ENCODE assay signal across 8 mouse cellular contexts in the genomic region with DNA sequence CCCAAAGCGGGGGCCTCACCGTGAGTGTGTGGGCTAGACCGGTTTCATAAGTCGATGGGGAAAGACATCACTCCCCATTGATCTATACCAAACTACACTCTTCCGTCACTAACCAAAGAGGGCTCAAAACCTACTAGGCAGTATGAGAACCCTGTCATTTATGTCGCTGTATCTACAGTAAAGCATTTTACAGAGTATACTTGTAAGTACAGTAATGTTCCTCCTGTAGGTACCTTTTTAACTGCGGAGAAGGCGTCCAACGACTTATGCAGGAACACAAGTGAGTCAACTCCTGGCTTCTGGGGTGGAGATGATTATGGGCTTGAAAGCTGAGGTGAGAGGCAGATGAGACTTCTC. TPM values are rescaled to one million over a fixed set of nuclear protein-coding genes. Genes with fewer than 3 reads are reported as not detected.
A peak's percentile ranks its signal among the peaks of the same experiment; 100 is the strongest.
DNase-seq lines count a peak whose midpoint lies in the region; ATAC-seq and TF ChIP-seq lines count a peak whose summit lies in the region.

No protein-coding gene starts in this region.

- WGBS in cerebellum, adult 2 months, result 9% methylated on average over 9 of the region's 9 CpGs
- 12% methylated on average over 9 of the region's 9 CpGs for WGBS in spleen, adult 2 months
- 11% methylated on average over 9 of the region's 9 CpGs for WGBS in limb, embryonic 13.5 days
- 7% methylated on average over 9 of the region's 9 CpGs for WGBS in stomach, embryonic 15.5 days

- H3K9me3 ChIP-seq in limb, embryonic 13.5 days, result no peaks in the 10 kb centered on the region
- H3K9me3 ChIP-seq in stomach, embryonic 15.5 days, result no peaks in the 10 kb centered on the region

- no peak for TF ChIP-seq POLR2A in cerebellum, adult 2 months (IDR thresholded peaks at IDR 0.05; ENCODE audit: borderline replicate concordance, insufficient read depth, low read length)
- TF ChIP-seq POLR2A in spleen, adult 2 months (IDR thresholded peaks at IDR 0.05; ENCODE audit: low read depth, low read length), result no peak

- H3K27ac ChIP-seq in cerebellum, adult 2 months (ENCODE audit: insufficient read depth, low read length), result no peak overlapping the region
- no peak overlapping the region for H3K27ac ChIP-seq in spleen, adult 2 months (ENCODE audit: insufficient read depth, low read length)
- H3K27ac ChIP-seq in limb, embryonic 13.5 days, result no peak overlapping the region
- H3K27ac ChIP-seq in stomach, embryonic 15.5 days, result no peak overlapping the region

- peak overlapping the region; percentile 92 for H3K4me2 ChIP-seq in limb, embryonic 13.5 days (replicated peaks)
- peak overlapping the region; percentile 80 for H3K4me2 ChIP-seq in stomach, embryonic 15.5 days

- TF ChIP-seq CTCF in cerebellum, adult 2 months (IDR thresholded peaks at IDR 0.05; ENCODE audit: borderline replicate concordance, insufficient read depth, low read depth, low read length), result no peak
- TF ChIP-seq CTCF in spleen, adult 2 months (IDR thresholded peaks at IDR 0.05; ENCODE audit: extremely low read depth, insufficient read depth, insufficient read length, insufficient replicate concordance), result no peak

- no peak for DNase-seq in cerebellum, adult 2 months
- DNase-seq in cerebellum, postnatal 10 days, result no peak
- no peak for DNase-seq in spleen, adult 2 months (ENCODE audit: low read depth in 1 of 2, low spot score in 2 of 2)
- DNase-seq in spleen, postnatal 14 days (ENCODE audit: low spot score in 2 of 2), result no peak
- no peak for DNase-seq in cerebellum, adult 11-12 months

- no peaks in the 10 kb centered on the region for H3K4me1 ChIP-seq in cerebellum, adult 2 months (ENCODE audit: control insufficient read depth, insufficient read depth, low read length)
- peaks cover 3% of the 10 kb centered on the region; the same call in 1 of the 2 replicates for H3K4me1 ChIP-seq in spleen, adult 2 months (ENCODE audit: control insufficient read depth, insufficient read depth, insufficient read length)
- H3K4me1 ChIP-seq in limb, embryonic 13.5 days, result peaks cover 16% of the 10 kb centered on the region
- peaks cover 8% of the 10 kb centered on the region; the same call in 1 of the 2 replicates for H3K4me1 ChIP-seq in stomach, embryonic 15.5 days

- H3K27me3 ChIP-seq in cerebellum, adult 2 months (ENCODE audit: control insufficient read depth, insufficient read depth, low read length), result no peaks in the 10 kb centered on the region
- 0 out of 2 replicates have a peak, but pooled peaks cover 1% of the 10 kb centered on the region for H3K27me3 ChIP-seq in spleen, adult 2 months (ENCODE audit: control insufficient read depth, insufficient read depth, low read length)
- H3K27me3 ChIP-seq in limb, embryonic 13.5 days, result 0 out of 2 replicates have a peak, but pooled peaks cover 6% of the 10 kb centered on the region
- no peaks in the 10 kb centered on the region for H3K27me3 ChIP-seq in stomach, embryonic 15.5 days (replicated peaks)

- peak overlapping the region; percentile 85 for H3K9ac ChIP-seq in limb, embryonic 13.5 days
- H3K9ac ChIP-seq in stomach, embryonic 15.5 days, result peak overlapping the region; percentile 53

- H3K4me3 ChIP-seq in cerebellum, adult 2 months (replicated peaks; ENCODE audit: insufficient read depth, low read depth, low read length), result peak overlapping the region; percentile 94
- peak overlapping the region; percentile 85 for H3K4me3 ChIP-seq in spleen, adult 2 months (ENCODE audit: extremely low read depth, insufficient read depth, insufficient read length)
- peak overlapping the region; percentile 91 for H3K4me3 ChIP-seq in limb, embryonic 13.5 days
- peak overlapping the region; percentile 87 for H3K4me3 ChIP-seq in stomach, embryonic 15.5 days (replicated peaks)

- ATAC-seq in limb, embryonic 13.5 days (ENCODE audit: low FRiP score, low read depth), result no peak
- ATAC-seq in stomach, embryonic 15.5 days (ENCODE audit: insufficient read depth, low FRiP score, low read depth), result no peak
- no peak for ATAC-seq in monocyte, adult 5-6 weeks (replicated peaks; ENCODE audit: insufficient number of reproducible peaks, low FRiP score, low TSS enrichment, poor library complexity, severe bottlenecking)

- H3K36me3 ChIP-seq in spleen, adult 2 months (ENCODE audit: control insufficient read depth, insufficient read depth, low read length), result peaks cover 19% of the 10 kb centered on the region
- H3K36me3 ChIP-seq in limb, embryonic 13.5 days, result peaks cover 38% of the 10 kb centered on the region
- peaks cover 17% of the 10 kb centered on the region for H3K36me3 ChIP-seq in stomach, embryonic 15.5 days

RNA-seq across cellular contexts. Expression of a gene that starts 0.6 kb away (rescaled TPM):
- 31.0 and 31.2 TPM in 2 replicates for polyA plus RNA-seq in cerebellum, adult 2 months (2012; rRNA removed)
- 12.0 and 15.5 TPM in 2 replicates for polyA plus RNA-seq in spleen, adult 2 months (2012; rRNA removed)
- polyA plus RNA-seq in limb, embryonic 13.5 days (2015; fragmentation: Nextera tagmentation; extraction: Ambion mirVana), result 25.6 and 26.3 TPM in 2 replicates
- polyA plus RNA-seq in stomach, embryonic 15.5 days (2015; fragmentation: Nextera tagmentation; extraction: Ambion mirVana), result 24.1 and 26.9 TPM in 2 replicates
- 14.5 to 20.3 TPM (median 16.2 TPM) in 3 replicates for total RNA-seq in monocyte, adult 5-6 weeks (2017)
